Mouse (Mus musculus) hindbrain, postnatal 0 days (tissue): Measurements from ENCODE around the gene Cyp24a1. TPM values are rescaled to one million over a fixed set of nuclear protein-coding genes. Genes with fewer than 3 reads are reported as not detected.
A peak's percentile ranks its signal among the peaks of the same experiment; 100 is the strongest.

ENCODE experiments used
- ATAC-seq: fragments of 200-750 bp; cut with Nextera tagmentation; 2 replicates; pipeline ENCODE4 v1.8.0; 2017; ENCODE audit warnings: mild to moderate bottlenecking, moderate TSS enrichment, moderate library complexity
- DNase-seq: peaks from one replicate; pipeline ENCODE4 v3.0.0-alpha.2; 2015; ENCODE audit warnings: low spot score
- H3K27ac ChIP-seq: fragments of 300-500 bp; sonication (generic); 2 replicates; pipeline ENCODE4 v1.5.1; 2014; ENCODE audit warnings: mild to moderate bottlenecking
- H3K27me3 ChIP-seq: fragments of 300-500 bp; sonication (generic); 2 replicates; pipeline ENCODE4 v1.6.1; 2014; ENCODE audit warnings: low read length, mixed read lengths; ENCODE audit not compliant: insufficient read depth
- H3K36me3 ChIP-seq: fragments of 300-500 bp; sonication (generic); 2 replicates; pipeline ENCODE4 v1.6.1; 2014; ENCODE audit warnings: low read length, mixed read lengths; ENCODE audit not compliant: insufficient read depth
- H3K4me1 ChIP-seq: fragments of 300-500 bp; sonication (generic); 2 replicates; pipeline ENCODE4 v1.6.1; 2014; ENCODE audit warnings: antibody characterized with exemption, low read length, mixed read lengths; ENCODE audit not compliant: insufficient read depth
- H3K4me2 ChIP-seq: fragments of 300-500 bp; sonication (generic); 2 replicates; pipeline ENCODE4 v1.6.1; 2014; ENCODE audit warnings: low read depth, mild to moderate bottlenecking, low read length, moderate library complexity, mixed read lengths
- H3K4me3 ChIP-seq: fragments of 300-500 bp; sonication (generic); 2 replicates; pipeline ENCODE4 v1.5.1; 2014; ENCODE audit warnings: low read length
- H3K9ac ChIP-seq: fragments of 300-500 bp; sonication (generic); replicated peaks from 2 replicates; pipeline ENCODE4 v1.6.1; 2014; ENCODE audit warnings: mild to moderate bottlenecking, low read length, moderate library complexity, mixed read lengths
- H3K9me3 ChIP-seq: fragments of 300-500 bp; sonication (generic); 2 replicates; pipeline ENCODE4 v1.6.1; 2016; ENCODE audit warnings: low read length, mixed read lengths
- CTCF ChIP-seq: IDR thresholded peaks from 2 replicates; pipeline ENCODE4 v1.5.1; 2016; ENCODE audit warnings: antibody characterized with exemption, control low read depth, low read depth
- WGBS: fragments of 180-500 bp; shearing (Covaris S2); extraction: QIAGEN DNeasy Blood & Tissue Kit; methylation state at CpG from one replicate; pipeline ENCODE4 v1.1.7; 2014; 5-methylcytosine and 5-hydroxymethylcytosine counted together
- polyA plus RNA-seq: library from polyadenylated mRNA; unstranded; fragments of >200 nt; fragmentation: Nextera tagmentation; extraction: Ambion mirVana; gene quantifications from 2 replicates; pipeline ENCODE4 v1.2.1, GENCODE M21; 2015
- total RNA-seq: library from RNA; depleted of rRNA; stranded (reverse); fragments of >200 nt; gene quantifications from 2 replicates; pipeline ENCODE4 v1.2.3, GENCODE M21; 2014

Cyp24a1 gene
- total and polyA plus RNA-seq, 2 experiments from 2014 or later, result 0.09 TPM; not detected in 1

DNA sequence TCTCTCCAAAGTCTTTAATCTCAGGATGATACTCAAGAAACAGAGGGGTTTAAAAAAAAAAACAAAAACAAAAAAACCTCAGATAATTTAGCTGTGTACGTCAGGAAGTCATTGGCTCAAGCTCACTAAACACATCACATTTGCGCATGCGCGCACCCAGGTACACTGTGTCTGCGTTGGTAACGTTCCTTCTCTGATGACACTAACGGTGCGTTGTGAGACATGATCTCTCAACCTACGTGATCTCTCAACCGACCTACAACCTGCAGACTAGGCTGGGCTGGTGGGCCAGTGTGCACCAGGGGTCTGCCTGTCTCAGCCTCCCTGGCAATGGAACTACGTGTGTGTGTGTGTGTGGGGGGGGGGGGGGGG is 37.8 kb upstream of the Cyp24a1 start:
- Histone ChIP-seq H3K9me3 (no peaks in the 10 kb centered on the region), H3K4me1 (no peaks in the 10 kb centered on the region), H3K4me3 (no peak overlapping the region), H3K27ac (no peak overlapping the region), H3K4me2 (no peak overlapping the region), H3K27me3 (no peaks in the 10 kb centered on the region), H3K9ac (no peak overlapping the region), H3K36me3 (no peaks in the 10 kb centered on the region)
- TF ChIP-seq CTCF, result no peak
- no peak for ATAC-seq
- WGBS, result 95% methylated on average over 11 of the region's 11 CpGs
- DNase-seq, result no peak

DNA sequence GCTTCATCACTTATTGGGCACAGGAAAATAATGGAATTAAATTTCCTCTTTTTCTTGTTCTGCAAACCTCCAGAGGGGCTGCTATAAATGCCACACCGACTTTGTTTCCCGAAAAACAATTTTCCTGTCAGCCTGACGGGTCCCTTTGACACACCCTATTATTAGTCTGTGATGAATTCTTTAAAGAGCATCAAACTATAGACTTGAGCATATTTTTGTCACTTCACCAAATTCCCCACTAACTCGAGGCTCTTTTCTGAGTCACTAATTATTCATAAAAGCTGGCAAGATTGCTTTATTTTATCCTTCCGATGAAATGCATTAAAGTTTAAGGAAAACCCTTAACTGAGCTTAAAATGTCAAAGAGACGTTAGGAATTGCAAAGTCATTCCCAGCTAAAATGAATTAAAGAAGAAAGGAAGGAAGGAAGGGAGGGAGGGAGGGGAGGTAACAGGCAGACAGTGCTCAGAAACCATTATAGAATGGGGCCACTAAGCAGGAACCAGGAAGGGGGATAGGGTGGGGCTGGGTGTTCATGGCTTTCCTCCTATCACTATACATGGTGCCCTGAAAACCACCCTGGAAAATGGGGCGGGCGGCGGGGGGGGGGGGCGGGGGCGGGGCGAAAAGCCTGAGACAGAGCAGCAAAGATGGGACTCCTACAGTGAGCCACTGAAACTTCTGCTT is 37.3 kb upstream of the Cyp24a1 start:
- Histone ChIP-seq H3K27ac (no peak overlapping the region), H3K9ac (no peak overlapping the region), H3K4me3 (no peak overlapping the region), H3K9me3 (no peaks in the 10 kb centered on the region), H3K4me2 (no peak overlapping the region), H3K36me3 (no peaks in the 10 kb centered on the region), H3K27me3 (no peaks in the 10 kb centered on the region), H3K4me1 (no peaks in the 10 kb centered on the region)
- no peak for TF ChIP-seq CTCF
- ATAC-seq (no peak), DNase-seq (no peak)
- 38% methylated on average over 11 of the region's 12 CpGs for WGBS

DNA sequence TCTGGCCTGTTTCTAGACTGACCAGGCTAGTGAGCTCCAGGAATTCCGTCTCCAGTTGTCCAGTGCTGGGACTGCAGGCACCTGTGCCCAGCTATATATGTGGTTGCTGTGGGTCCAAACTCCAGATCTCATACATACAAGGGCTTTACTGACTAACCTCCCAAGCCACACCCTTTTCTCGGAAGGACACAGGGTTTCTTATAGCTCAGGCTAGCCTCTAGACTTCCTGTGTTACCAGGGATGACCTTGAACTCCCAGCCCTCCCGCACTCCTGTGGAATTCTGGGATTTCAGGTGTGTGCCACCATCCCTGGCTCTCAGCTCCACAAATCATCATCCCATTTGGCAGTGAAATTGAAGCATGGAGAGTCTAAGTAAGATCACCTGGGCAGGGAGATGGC is 33.3 kb upstream of the Cyp24a1 start:
- Histone ChIP-seq H3K4me2 (no peak overlapping the region), H3K4me3 (no peak overlapping the region), H3K27me3 (no peaks in the 10 kb centered on the region), H3K9me3 (no peaks in the 10 kb centered on the region), H3K9ac (no peak overlapping the region), H3K36me3 (no peaks in the 10 kb centered on the region), H3K27ac (no peak overlapping the region), H3K4me1 (no peaks in the 10 kb centered on the region)
- no peak for ATAC-seq
- no peak for DNase-seq
- no peak for TF ChIP-seq CTCF
- WGBS, result 94% methylated on average over 3 of the region's 3 CpGs

DNA sequence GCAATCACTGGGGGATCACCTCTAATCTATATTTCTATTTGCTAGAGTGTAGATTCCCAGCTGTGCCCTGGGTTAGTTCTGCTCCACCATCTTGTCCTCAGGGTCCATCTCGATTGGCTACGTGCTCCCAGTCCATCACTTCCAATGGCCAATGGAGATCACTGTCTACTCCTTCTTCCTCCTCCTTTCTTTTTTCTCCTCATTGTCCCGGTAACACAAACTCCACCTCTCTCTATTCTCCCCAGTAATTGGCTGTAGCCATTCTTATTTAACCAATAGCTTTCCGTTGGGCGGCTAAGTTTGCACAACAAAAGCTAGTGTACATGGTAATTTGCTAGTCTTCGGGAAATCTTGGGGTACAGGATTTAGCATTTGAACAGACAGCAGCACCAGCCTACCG is 32.8 kb upstream of the Cyp24a1 start:
- ATAC-seq, result no peak
- Histone ChIP-seq H3K9ac (no peak overlapping the region), H3K4me2 (no peak overlapping the region), H3K4me3 (no peak overlapping the region), H3K36me3 (no peaks in the 10 kb centered on the region), H3K27ac (no peak overlapping the region), H3K27me3 (no peaks in the 10 kb centered on the region), H3K9me3 (no peaks in the 10 kb centered on the region), H3K4me1 (no peaks in the 10 kb centered on the region)
- no peak for DNase-seq
- TF ChIP-seq CTCF, result no peak
- 84% methylated on average over 7 of the region's 7 CpGs for WGBS

DNA sequence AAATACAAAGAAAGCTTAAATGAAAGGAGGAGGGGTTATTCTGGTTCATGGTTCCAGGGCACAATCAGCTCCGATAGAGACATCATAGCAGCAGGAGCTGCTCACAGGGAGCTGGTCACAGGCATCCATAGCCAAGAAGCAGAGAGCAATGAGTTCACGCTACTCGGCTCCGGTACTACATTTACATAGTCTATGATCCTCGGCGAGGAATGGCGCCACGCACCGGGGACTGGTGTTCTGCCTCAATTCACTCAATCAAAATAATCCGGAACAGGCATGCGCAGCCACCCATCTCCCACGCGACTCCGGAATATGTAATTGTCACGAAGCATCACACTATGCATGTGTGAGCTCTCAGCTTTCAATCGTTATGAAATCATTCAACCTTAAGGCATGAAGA is 31.1 kb upstream of the Cyp24a1 start:
- 71% methylated on average over 16 of the region's 16 CpGs for WGBS

DNA sequence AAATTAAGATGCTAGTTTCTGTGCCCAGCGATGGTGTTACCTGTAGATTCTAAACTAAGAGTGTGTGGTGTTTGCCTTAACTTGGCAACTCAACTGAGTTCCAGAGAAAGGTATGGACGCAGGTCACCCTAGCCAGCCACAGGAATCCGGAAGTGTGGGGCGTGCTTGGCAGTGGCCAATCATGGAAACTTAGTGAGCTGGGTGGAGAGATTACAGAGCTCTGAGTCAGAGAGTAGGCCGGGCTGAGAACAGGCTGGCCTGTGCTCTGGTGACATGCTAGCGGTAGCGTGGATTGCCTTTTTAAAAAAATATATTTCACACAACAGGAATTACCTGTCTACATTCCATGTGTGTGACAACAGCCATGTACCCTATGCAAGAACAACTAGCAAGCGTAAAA is 29.6 kb upstream of the Cyp24a1 start:
- WGBS, result 91% methylated on average over 8 of the region's 8 CpGs

More for the DNA sequence above, 31.1 kb upstream of the Cyp24a1 start:
- ATAC-seq (no peak; the same call in 1 of the 2 replicates), DNase-seq (no peak)
- Histone ChIP-seq H3K36me3 (no peaks in the 10 kb centered on the region), H3K9me3 (no peaks in the 10 kb centered on the region), H3K4me3 (no peak overlapping the region), H3K27me3 (no peaks in the 10 kb centered on the region), H3K4me1 (no peaks in the 10 kb centered on the region), H3K9ac (no peak overlapping the region), H3K27ac (no peak overlapping the region), H3K4me2 (no peak overlapping the region)
- no peak for TF ChIP-seq CTCF

DNA sequence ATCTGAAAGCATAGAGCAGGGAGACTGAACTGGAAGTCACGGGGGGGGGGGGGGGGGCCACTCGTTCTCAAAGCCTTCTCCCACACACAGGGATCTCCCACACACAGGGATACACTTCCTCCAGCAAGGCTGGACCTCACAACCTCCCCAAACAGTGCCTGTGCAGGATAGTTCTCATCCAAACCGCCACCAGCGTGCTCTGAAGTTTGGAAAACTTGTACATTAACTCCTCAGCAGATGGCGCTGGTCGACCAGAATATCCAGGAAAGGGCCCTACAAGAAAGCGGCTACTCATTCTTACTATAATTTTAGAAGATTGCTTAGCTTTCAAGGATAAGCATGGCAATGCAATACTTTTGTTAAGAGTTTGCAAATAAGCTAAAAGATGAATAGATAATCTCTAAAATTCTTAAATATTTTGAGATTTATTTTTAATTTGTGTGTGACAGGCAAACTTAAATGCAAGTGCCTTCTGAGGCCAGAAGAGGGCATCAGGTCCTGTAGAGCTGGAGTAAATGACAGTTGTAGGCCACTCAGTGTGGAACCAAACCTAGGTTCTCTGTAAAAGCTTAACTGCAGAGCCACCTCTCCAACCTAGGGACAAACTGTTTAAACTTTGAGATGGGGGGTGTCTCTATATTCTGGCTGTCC is 23.5 kb upstream of the Cyp24a1 start:
- no peaks in the 10 kb centered on the region for H3K9me3 ChIP-seq
- 4% methylated on average over 7 of the region's 7 CpGs for WGBS
- no peaks in the 10 kb centered on the region for H3K4me1 ChIP-seq
- peak; percentile 74 for TF ChIP-seq CTCF
- no peak overlapping the region for H3K4me3 ChIP-seq
- no peak overlapping the region for H3K9ac ChIP-seq
- no peak overlapping the region for H3K4me2 ChIP-seq
- ATAC-seq, result peak; percentile 70
- peak; percentile 88 for DNase-seq
- no peak overlapping the region for H3K27ac ChIP-seq
- H3K27me3 ChIP-seq, result no peaks in the 10 kb centered on the region
- peaks cover 24% of the 10 kb centered on the region; the same call in 1 of the 2 replicates for H3K36me3 ChIP-seq

More for the DNA sequence above, 29.6 kb upstream of the Cyp24a1 start:
- ATAC-seq (no peak), DNase-seq (no peak)
- Histone ChIP-seq H3K36me3 (no peaks in the 10 kb centered on the region), H3K9me3 (no peaks in the 10 kb centered on the region), H3K4me1 (no peaks in the 10 kb centered on the region), H3K4me2 (no peak overlapping the region), H3K4me3 (no peak overlapping the region), H3K27ac (no peak overlapping the region), H3K9ac (no peak overlapping the region), H3K27me3 (no peaks in the 10 kb centered on the region)
- no peak for TF ChIP-seq CTCF
